Mouse (Mus musculus) MEL (cell line): ENCODE data around the gene Sgcd. TPM values are rescaled to one million over a fixed set of nuclear protein-coding genes. Genes with fewer than 3 reads are reported as not detected.

Experiments used
- DNase-seq: peaks from one replicate; pipeline ENCODE4 v3.0.0; 2011; ENCODE audit warnings: low read depth, low spot score
- H3K27ac ChIP-seq: 2 replicates; pipeline ENCODE4 v1.5.1; 2012; ENCODE audit warnings: low read depth, mild to moderate bottlenecking, control low read depth, low read length, moderate library complexity; ENCODE audit not compliant: control insufficient read depth
- H3K27me3 ChIP-seq, 2 experiments: fragments of 150-350 bp in 1 of 2; sonication (generic) in 1 of 2; 2 replicates each; pipeline ENCODE4 v1.6.1; 2012; ENCODE audit warnings: low read length in 2 of 2, mild to moderate bottlenecking in 2 of 2, improper control_type of control experiment in 1 of 2, moderate library complexity in 1 of 2; ENCODE audit not compliant: insufficient read depth in 2 of 2, control insufficient read depth in 1 of 2
- H3K36me3 ChIP-seq, 2 experiments: 2 replicates each; pipeline ENCODE4 v1.6.1; 2012 to 2014; ENCODE audit warnings: low read length in 2 of 2, improper control_type of control experiment in 1 of 2, inconsistent platforms in 1 of 2, mild to moderate bottlenecking in 1 of 2; ENCODE audit not compliant: insufficient read depth in 2 of 2, control insufficient read depth in 1 of 2
- H3K4me1 ChIP-seq, 2 experiments: fragments of 150-350 bp in 1 of 2; sonication (generic) in 1 of 2; 2 replicates each; pipeline ENCODE4 v1.6.1; 2012; ENCODE audit warnings: low read length in 2 of 2, improper control_type of control experiment in 1 of 2, mild to moderate bottlenecking in 1 of 2; ENCODE audit not compliant: insufficient read depth in 2 of 2, control insufficient read depth in 1 of 2
- H3K4me3 ChIP-seq, 2 experiments: fragments of 150-350 bp in 1 of 2; sonication (generic) in 1 of 2; 2 replicates each; pipeline ENCODE4 v1.5.1; 2012; ENCODE audit warnings: low read depth in 2 of 2, low read length in 2 of 2, mild to moderate bottlenecking in 2 of 2, moderate library complexity in 2 of 2, control low read depth in 1 of 2, improper control_type of control experiment in 1 of 2; ENCODE audit not compliant: control insufficient read depth in 1 of 2, insufficient read depth in 1 of 2
- H3K79me2 ChIP-seq: 2 replicates; pipeline ENCODE4 v1.6.1; 2012; ENCODE audit warnings: mild to moderate bottlenecking, low read length, moderate library complexity; ENCODE audit not compliant: control insufficient read depth, poor library complexity, insufficient read depth
- H3K9ac ChIP-seq: 2 replicates; pipeline ENCODE4 v1.6.1; 2012; ENCODE audit warnings: low read depth, mild to moderate bottlenecking, control low read depth, low read length, moderate library complexity; ENCODE audit not compliant: control insufficient read depth, poor library complexity, severe bottlenecking
- H3K9me3 ChIP-seq: fragments of 150-350 bp; sonication (generic); replicated peaks from 2 replicates; pipeline ENCODE4 v1.6.1; 2012; ENCODE audit warnings: mild to moderate bottlenecking, low read length, improper control_type of control experiment, moderate library complexity; ENCODE audit not compliant: insufficient read depth
- BHLHE40 ChIP-seq: IDR thresholded peaks from 2 replicates; pipeline ENCODE4 v1.6.1; 2012; ENCODE audit warnings: low read depth, mild to moderate bottlenecking, inconsistent platforms, low read length, improper control_type of control experiment, borderline replicate concordance
- CHD1 ChIP-seq: IDR thresholded peaks from 2 replicates; pipeline ENCODE4 v1.6.1; 2012; ENCODE audit warnings: low read depth, mild to moderate bottlenecking, inconsistent platforms, low read length, improper control_type of control experiment
- CHD2 ChIP-seq: IDR thresholded peaks from 2 replicates; pipeline ENCODE4 v1.6.1; 2011; ENCODE audit warnings: low read length, improper control_type of control experiment
- CTCF ChIP-seq, 3 experiments: IDR thresholded peaks in 2 of 3; conservative IDR thresholded peaks in 1 of 3; 2 replicates each; pipeline ENCODE4 v1.5.1; 2011 to 2012; ENCODE audit warnings: low read length in 3 of 3, low read depth in 2 of 3, mild to moderate bottlenecking in 2 of 3, improper control_type of control experiment in 1 of 3, inconsistent platforms in 1 of 3, mixed read lengths in 1 of 3, moderate library complexity in 1 of 3; ENCODE audit not compliant: control insufficient read depth in 1 of 3, insufficient read depth in 1 of 3, poor library complexity in 1 of 3, severe bottlenecking in 1 of 3
- E2F4 ChIP-seq: IDR thresholded peaks from 2 replicates; pipeline ENCODE4 v1.6.1; 2011; ENCODE audit warnings: low read depth, low read length, improper control_type of control experiment, borderline replicate concordance
- ELF1 ChIP-seq: IDR thresholded peaks from 2 replicates; pipeline ENCODE4 v1.6.1; 2014; ENCODE audit warnings: low read depth, mild to moderate bottlenecking, inconsistent platforms, low read length, improper control_type of control experiment, moderate library complexity
- EP300 ChIP-seq, 2 experiments: IDR thresholded peaks; 2 replicates each; pipeline ENCODE4 v1.6.1; 2011; ENCODE audit warnings: improper control_type of control experiment in 2 of 2, low read length in 2 of 2, low read depth in 1 of 2, mild to moderate bottlenecking in 1 of 2
- ETS1 ChIP-seq: IDR thresholded peaks from 2 replicates; pipeline ENCODE4 v1.6.1; 2012; ENCODE audit warnings: low read depth, mild to moderate bottlenecking, inconsistent platforms, low read length, improper control_type of control experiment, moderate library complexity
- GABPA ChIP-seq: IDR thresholded peaks from 2 replicates; pipeline ENCODE4 v1.6.1; 2012; ENCODE audit warnings: low read depth, mild to moderate bottlenecking, inconsistent platforms, low read length, improper control_type of control experiment, moderate library complexity
- GATA1 ChIP-seq: IDR thresholded peaks from 2 replicates; pipeline ENCODE4 v1.6.1; 2011; ENCODE audit warnings: low read depth, low read length, improper control_type of control experiment
- HCFC1 ChIP-seq: IDR thresholded peaks from 2 replicates; pipeline ENCODE4 v1.6.1; 2012; ENCODE audit warnings: low read depth, mild to moderate bottlenecking, inconsistent platforms, low read length, improper control_type of control experiment, moderate library complexity
- JUND ChIP-seq: IDR thresholded peaks from 2 replicates; pipeline ENCODE4 v1.6.1; 2011; ENCODE audit warnings: low read depth, mild to moderate bottlenecking, improper control_type of control experiment, low read length
- KAT2A ChIP-seq: conservative IDR thresholded peaks from 2 replicates; pipeline ENCODE4 v1.6.1; 2012; ENCODE audit warnings: low read depth, low read length, improper control_type of control experiment, inconsistent platforms
- MAFK ChIP-seq: IDR thresholded peaks from 2 replicates; pipeline ENCODE4 v1.6.1; 2011; ENCODE audit warnings: low read depth, mild to moderate bottlenecking, low read length, improper control_type of control experiment, borderline replicate concordance
- MAX ChIP-seq: IDR thresholded peaks from 2 replicates; pipeline ENCODE4 v1.6.1; 2011; ENCODE audit warnings: low read length, improper control_type of control experiment
- MAZ ChIP-seq: IDR thresholded peaks from 2 replicates; pipeline ENCODE4 v1.6.1; 2012; ENCODE audit warnings: low read depth, mild to moderate bottlenecking, inconsistent platforms, low read length, improper control_type of control experiment
- MXI1 ChIP-seq: IDR thresholded peaks from 2 replicates; pipeline ENCODE4 v1.6.1; 2011; ENCODE audit warnings: mild to moderate bottlenecking, low read depth, low read length, improper control_type of control experiment
- MYB ChIP-seq: IDR thresholded peaks from 2 replicates; pipeline ENCODE4 v1.6.1; 2011; ENCODE audit warnings: mild to moderate bottlenecking, low read depth, low read length, improper control_type of control experiment
- MYC ChIP-seq: IDR thresholded peaks from 2 replicates; pipeline ENCODE4 v1.6.1; 2011; ENCODE audit warnings: low read depth, mild to moderate bottlenecking, low read length, improper control_type of control experiment, moderate library complexity
- NELFE ChIP-seq: IDR thresholded peaks from 2 replicates; pipeline ENCODE4 v1.6.1; 2011; ENCODE audit warnings: low read depth, low read length, improper control_type of control experiment
- NRF1 ChIP-seq: IDR thresholded peaks from 2 replicates; pipeline ENCODE4 v1.6.1; 2014; ENCODE audit warnings: low read depth, mild to moderate bottlenecking, inconsistent platforms, low read length, improper control_type of control experiment, moderate library complexity; ENCODE audit not compliant: poor library complexity, insufficient read depth, severe bottlenecking
- POLR2A ChIP-seq, 2 experiments: IDR thresholded peaks; 2 replicates each; pipeline ENCODE4 v1.6.1; 2011 to 2012; ENCODE audit warnings: low read length in 2 of 2, mild to moderate bottlenecking in 2 of 2, control low read depth in 1 of 2, improper control_type of control experiment in 1 of 2, low read depth in 1 of 2, moderate library complexity in 1 of 2; ENCODE audit not compliant: control insufficient read depth in 1 of 2, insufficient read depth in 1 of 2, poor library complexity in 1 of 2
- POLR2AphosphoS2 ChIP-seq: IDR thresholded peaks from 2 replicates; pipeline ENCODE4 v1.6.1; 2011; ENCODE audit warnings: low read length, improper control_type of control experiment
- POLR2AphosphoS5 ChIP-seq: IDR thresholded peaks from 2 replicates; pipeline ENCODE4 v1.6.1; 2012; ENCODE audit warnings: low read depth, borderline replicate concordance, mild to moderate bottlenecking, inconsistent platforms, low read length, moderate library complexity, mixed read lengths
- RAD21 ChIP-seq: IDR thresholded peaks from 2 replicates; pipeline ENCODE4 v1.6.1; 2011; ENCODE audit warnings: mild to moderate bottlenecking, low read depth, low read length, improper control_type of control experiment
- RCOR1 ChIP-seq: IDR thresholded peaks from 2 replicates; pipeline ENCODE4 v1.6.1; 2012; ENCODE audit warnings: low read depth, mild to moderate bottlenecking, inconsistent platforms, low read length, improper control_type of control experiment
- SIN3A ChIP-seq: IDR thresholded peaks from 2 replicates; pipeline ENCODE4 v1.6.1; 2012; ENCODE audit warnings: low read length, improper control_type of control experiment, inconsistent platforms
- SMC3 ChIP-seq: IDR thresholded peaks from 2 replicates; pipeline ENCODE4 v1.6.1; 2011; ENCODE audit warnings: low read depth, low read length, improper control_type of control experiment
- TAL1 ChIP-seq: IDR thresholded peaks from 2 replicates; pipeline ENCODE4 v1.6.1; 2012; ENCODE audit warnings: mild to moderate bottlenecking, inconsistent platforms, low read length, moderate library complexity, mixed read lengths
- TBP ChIP-seq: IDR thresholded peaks from 2 replicates; pipeline ENCODE4 v1.8.0; 2011; ENCODE audit warnings: low read depth, low read length, improper control_type of control experiment
- TCF12 ChIP-seq: IDR thresholded peaks from 2 replicates; pipeline ENCODE4 v1.6.1; 2014; ENCODE audit warnings: low read depth, mild to moderate bottlenecking, inconsistent platforms, low read length, improper control_type of control experiment, moderate library complexity
- UBTF ChIP-seq: IDR thresholded peaks from 2 replicates; pipeline ENCODE4 v1.6.1; 2012; ENCODE audit warnings: low read depth, mild to moderate bottlenecking, inconsistent platforms, low read length, improper control_type of control experiment, moderate library complexity, borderline replicate concordance; ENCODE audit not compliant: insufficient read depth
- USF1 ChIP-seq: IDR thresholded peaks from 2 replicates; pipeline ENCODE4 v1.6.1; 2014; ENCODE audit warnings: low read depth, mild to moderate bottlenecking, inconsistent platforms, low read length, improper control_type of control experiment, moderate library complexity
- USF2 ChIP-seq, 2 experiments: IDR thresholded peaks; 2 replicates each; pipeline ENCODE4 v1.6.1; 2011 to 2012; ENCODE audit warnings: improper control_type of control experiment in 2 of 2, low read length in 2 of 2, borderline replicate concordance in 1 of 2, inconsistent platforms in 1 of 2, low read depth in 1 of 2, mild to moderate bottlenecking in 1 of 2; ENCODE audit not compliant: insufficient read depth in 1 of 2
- ZC3H11A ChIP-seq: IDR thresholded peaks from 2 replicates; pipeline ENCODE4 v1.6.1; 2012; ENCODE audit warnings: low read depth, mild to moderate bottlenecking, inconsistent platforms, low read length, improper control_type of control experiment
- ZKSCAN1 ChIP-seq: IDR thresholded peaks from 2 replicates; pipeline ENCODE4 v1.6.1; 2012; ENCODE audit warnings: low read depth, mild to moderate bottlenecking, inconsistent platforms, low read length, improper control_type of control experiment, moderate library complexity
- ZMIZ1 ChIP-seq: IDR thresholded peaks from 2 replicates; pipeline ENCODE4 v1.6.1; 2012; ENCODE audit warnings: low read depth, mild to moderate bottlenecking, inconsistent platforms, low read length, improper control_type of control experiment, moderate library complexity
- ZNF384 ChIP-seq: IDR thresholded peaks from 2 replicates; pipeline ENCODE4 v1.6.1; 2012; ENCODE audit warnings: low read depth, mild to moderate bottlenecking, inconsistent platforms, low read length, improper control_type of control experiment
- polyA plus RNA-seq, 2 experiments: library from polyadenylated mRNA; stranded (reverse) in 1 of 2; unstranded in 1 of 2; fragments of >175 nt in 1 of 2; fragments of >200 nt in 1 of 2; gene quantifications; 2 replicates each; pipeline versions ENCODE4 v1.2.1 to v1.2.4; 2012; ENCODE audit warnings: low replicate concordance in 2 of 2, low read depth in 1 of 2; ENCODE audit not compliant: insufficient read length in 2 of 2, insufficient read depth in 1 of 2, missing spikeins in 1 of 2
- total RNA-seq: library from RNA; depleted of rRNA; stranded (reverse); fragments of 300-350 nt; gene quantifications from 2 replicates; pipeline ENCODE4 v1.2.3, GENCODE M21; 2012

Gene Sgcd
- total and polyA plus RNA-seq, 3 experiments: not detected

DNA sequence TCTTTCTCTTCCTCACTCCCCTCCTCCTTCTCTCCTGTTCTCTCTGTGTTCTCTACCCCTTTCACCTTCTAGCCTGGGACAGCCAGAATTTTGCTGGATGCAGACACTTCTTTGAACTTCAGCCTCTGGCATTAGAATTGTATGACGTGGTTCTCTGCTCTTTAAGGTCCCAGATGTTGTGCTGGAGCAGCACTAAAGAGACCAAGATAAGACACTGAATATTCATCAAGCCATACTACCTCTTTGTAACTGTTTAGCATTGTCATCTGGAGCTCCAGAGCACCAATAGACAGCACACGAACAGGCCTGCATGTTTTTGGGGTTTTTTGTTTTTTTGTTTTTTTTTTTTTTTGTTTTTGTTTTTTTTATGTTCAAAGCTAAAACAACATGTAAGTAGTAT lies 541.0 kb downstream of the Sgcd start:
- Histone ChIP-seq H3K9ac (no peak overlapping the region), H3K4me3 (no peak overlapping the region), H3K27ac (peak overlapping the region; percentile 56), H3K27me3 (no peaks in the 10 kb centered on the region), H3K9me3 (no peaks in the 10 kb centered on the region), H3K79me2 (no peaks in the 10 kb centered on the region), H3K4me1 (peaks cover 18 to 22% of the 10 kb centered on the region in 2 experiments), H3K36me3 (peaks cover 0 to 31% of the 10 kb centered on the region in 2 experiments; a peak in 2 of 4 replicates)
- peak; percentile 62 for DNase-seq
- no peak for TF ChIP-seq RAD21
- no peak for TF ChIP-seq MAZ
- no peak for TF ChIP-seq MAX
- TF ChIP-seq EP300 (IDR thresholded peaks at IDR 0.05; ENCODE audit: low read depth in 1 of 2, low read length in 2 of 2): peak in 1 of 2 experiments; percentile 32; a peak in 2 of 4 replicates
- TF ChIP-seq RCOR1: 0 out of 2 replicates have a peak, but pooled peaks have one; percentile 36
- no peak for TF ChIP-seq NELFE
- TF ChIP-seq HCFC1: no peak
- TF ChIP-seq CTCF (IDR thresholded peaks at IDR 0.05 in 2 of 3, conservative IDR thresholded peaks at IDR 0.05 in 1 of 3; ENCODE audit: control insufficient read depth in 1 of 3, insufficient read depth in 1 of 3, low read depth in 2 of 3, low read length in 3 of 3, poor library complexity in 1 of 3, severe bottlenecking in 1 of 3): no peak
- TF ChIP-seq GATA1: peak; percentile 59
- 0 out of 2 replicates have a peak, but pooled peaks have one; percentile 13 for TF ChIP-seq JUND
- no peak for TF ChIP-seq POLR2AphosphoS5
- no peak for TF ChIP-seq KAT2A
- no peak for TF ChIP-seq MAFK
- no peak for TF ChIP-seq ZMIZ1
- no peak for TF ChIP-seq POLR2A (IDR thresholded peaks at IDR 0.05; ENCODE audit: control insufficient read depth in 1 of 2, insufficient read depth in 1 of 2, low read depth in 1 of 2, low read length in 2 of 2, poor library complexity in 1 of 2)
- TF ChIP-seq MYC: no peak
- peak; percentile 58; the same call in 1 of the 2 replicates for TF ChIP-seq ETS1
- TF ChIP-seq TAL1: no peak
- TF ChIP-seq TCF12: no peak
- no peak for TF ChIP-seq POLR2AphosphoS2
- TF ChIP-seq CHD2: no peak
- TF ChIP-seq ZKSCAN1: peak; percentile 57; the same call in 1 of the 2 replicates
- TF ChIP-seq ELF1: no peak
- TF ChIP-seq E2F4: no peak
- no peak for TF ChIP-seq TBP
- peak; percentile 41; the same call in 1 of the 2 replicates for TF ChIP-seq ZNF384
- TF ChIP-seq USF2 (IDR thresholded peaks at IDR 0.05; ENCODE audit: borderline replicate concordance in 1 of 2, insufficient read depth in 1 of 2, low read depth in 1 of 2, low read length in 2 of 2): no peak
- TF ChIP-seq SIN3A: 0 out of 2 replicates have a peak, but pooled peaks have one; percentile 7
- no peak for TF ChIP-seq MXI1
- no peak for TF ChIP-seq UBTF
- no peak for TF ChIP-seq USF1
- TF ChIP-seq MYB: 0 out of 2 replicates have a peak, but pooled peaks have one; percentile 33
- no peak for TF ChIP-seq SMC3
- no peak for TF ChIP-seq BHLHE40
- TF ChIP-seq CHD1: no peak
- TF ChIP-seq GABPA: no peak
- no peak for TF ChIP-seq NRF1
- no peak for TF ChIP-seq ZC3H11A
